Mouse (Mus musculus): ENCODE results near the gene Ccne1. TPM values are rescaled to one million over a fixed set of nuclear protein-coding genes. Genes with fewer than 3 reads are reported as not detected.

Gene Ccne1
- polyA plus RNA-seq, 1 experiment from 2014 or later, result 15.9 TPM

DNA sequence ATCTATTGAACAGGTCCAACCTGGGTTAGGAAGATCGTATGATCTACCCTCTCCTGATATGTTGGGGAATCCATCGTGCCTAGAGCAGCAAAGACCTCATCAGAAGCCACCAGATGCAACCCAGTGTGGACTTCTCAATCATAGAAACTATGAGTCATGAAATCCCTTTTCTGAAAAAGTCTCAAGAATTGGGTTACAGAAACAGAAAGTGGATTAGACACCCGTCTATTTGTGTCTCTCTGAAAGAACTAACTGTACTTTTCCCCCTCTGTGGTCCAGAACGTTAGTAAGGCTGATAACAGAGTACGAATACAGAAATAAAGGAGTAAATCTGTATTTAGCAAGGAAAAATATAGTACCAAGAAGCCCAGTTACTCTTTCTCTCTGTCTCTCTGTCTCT is 36.3 kb downstream of the Ccne1 start:
- 90% methylated on average over 5 of the region's 5 CpGs for WGBS
- Histone ChIP-seq H3K9me3 (no peaks in the 10 kb centered on the region), H3K4me1 (replicated peaks) (peaks cover 12% of the 10 kb centered on the region), H3K27me3 (peaks cover 9% of the 10 kb centered on the region), H3K9ac (no peak overlapping the region), H3K4me3 (no peak overlapping the region), H3K27ac (no peak overlapping the region), H3K4me2 (no peak overlapping the region), H3K36me3 (no peaks in the 10 kb centered on the region)
- ATAC-seq (ENCODE audit: low FRiP score), result no peak

DNA sequence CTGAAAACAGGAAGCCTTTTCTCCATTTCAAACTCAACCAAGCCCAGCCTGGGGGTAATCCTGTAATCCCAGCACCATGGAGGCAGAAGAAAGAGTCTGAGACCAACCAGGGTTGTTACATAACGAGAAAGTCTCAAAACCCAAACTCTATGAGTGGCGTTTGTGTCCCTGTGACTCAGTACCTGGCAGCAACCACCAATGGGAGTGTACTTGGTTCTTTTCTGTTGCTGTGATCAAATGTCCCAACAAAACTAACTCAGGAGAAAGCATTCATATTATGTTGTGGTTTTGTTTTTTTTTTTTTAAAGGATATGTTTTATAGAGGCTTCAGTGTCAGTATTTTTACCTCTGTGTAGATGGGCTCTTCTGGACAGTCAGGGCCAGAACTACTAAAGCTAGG is 36.7 kb downstream of the Ccne1 start:
- Histone ChIP-seq H3K36me3 (no peaks in the 10 kb centered on the region), H3K27ac (no peak overlapping the region), H3K9ac (no peak overlapping the region), H3K4me2 (no peak overlapping the region), H3K9me3 (no peaks in the 10 kb centered on the region), H3K4me3 (no peak overlapping the region), H3K4me1 (replicated peaks) (peaks cover 12% of the 10 kb centered on the region), H3K27me3 (peaks cover 8% of the 10 kb centered on the region; the same call in 1 of the 2 replicates)
- 46% methylated on average over 2 of the region's 2 CpGs for WGBS
- ATAC-seq (ENCODE audit: low FRiP score), result no peak

DNA sequence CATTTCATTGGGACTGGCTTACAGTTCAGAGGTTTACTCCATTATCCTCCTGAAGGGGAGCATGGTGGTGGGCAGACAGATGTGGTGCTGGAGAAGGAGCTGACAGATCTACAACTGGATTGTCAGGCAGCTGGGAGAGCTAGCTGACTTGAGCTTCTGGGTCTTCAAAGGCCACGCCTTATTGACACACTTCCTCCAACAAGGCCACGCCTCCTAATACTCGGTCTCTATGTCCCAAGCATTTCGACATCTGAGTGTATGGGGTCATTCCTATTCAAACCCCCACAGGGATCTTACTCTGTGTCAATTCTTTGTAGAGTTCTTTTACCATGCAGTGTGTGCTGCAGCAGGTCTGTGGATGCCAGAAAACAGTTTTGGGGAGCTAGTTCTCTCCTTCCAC is 42.9 kb downstream of the Ccne1 start:
- Histone ChIP-seq H3K36me3 (no peaks in the 10 kb centered on the region), H3K4me1 (replicated peaks) (peaks cover 9% of the 10 kb centered on the region), H3K4me2 (no peak overlapping the region), H3K9me3 (no peaks in the 10 kb centered on the region), H3K4me3 (no peak overlapping the region), H3K27ac (no peak overlapping the region), H3K27me3 (no peaks in the 10 kb centered on the region), H3K9ac (no peak overlapping the region)
- ATAC-seq (ENCODE audit: low FRiP score), result no peak
- WGBS, result 56% methylated on average over 4 of the region's 4 CpGs

- Histone ChIP-seq H3K36me3 (no peaks in the 10 kb centered on the region), H3K27ac (peak overlapping the region; percentile 74), H3K4me2 (peak overlapping the region; percentile 65), H3K9ac (peak overlapping the region; percentile 78), H3K27me3 (no peaks in the 10 kb centered on the region), H3K9me3 (no peaks in the 10 kb centered on the region), H3K4me3 (peak overlapping the region; percentile 60), H3K4me1 (replicated peaks) (peaks cover 11% of the 10 kb centered on the region)
- 2% methylated on average over 57 of the region's 57 CpGs for WGBS
- peak; percentile 90 for ATAC-seq (ENCODE audit: low FRiP score)
Measured at GRCm38 (mm10) chr7:38061060-38061970, 46.0 kb downstream of the Ccne1 start.

GRCm38 (mm10) chr7:38059636-38060330 is 47.6 kb downstream of the Ccne1 start:
- Histone ChIP-seq H3K9me3 (no peaks in the 10 kb centered on the region), H3K4me3 (no peak overlapping the region), H3K4me1 (replicated peaks) (peaks cover 11% of the 10 kb centered on the region), H3K36me3 (no peaks in the 10 kb centered on the region), H3K4me2 (no peak overlapping the region), H3K9ac (no peak overlapping the region), H3K27ac (no peak overlapping the region), H3K27me3 (no peaks in the 10 kb centered on the region)
- no peak for ATAC-seq (ENCODE audit: low FRiP score)
- 79% methylated on average over 8 of the region's 8 CpGs for WGBS

DNA sequence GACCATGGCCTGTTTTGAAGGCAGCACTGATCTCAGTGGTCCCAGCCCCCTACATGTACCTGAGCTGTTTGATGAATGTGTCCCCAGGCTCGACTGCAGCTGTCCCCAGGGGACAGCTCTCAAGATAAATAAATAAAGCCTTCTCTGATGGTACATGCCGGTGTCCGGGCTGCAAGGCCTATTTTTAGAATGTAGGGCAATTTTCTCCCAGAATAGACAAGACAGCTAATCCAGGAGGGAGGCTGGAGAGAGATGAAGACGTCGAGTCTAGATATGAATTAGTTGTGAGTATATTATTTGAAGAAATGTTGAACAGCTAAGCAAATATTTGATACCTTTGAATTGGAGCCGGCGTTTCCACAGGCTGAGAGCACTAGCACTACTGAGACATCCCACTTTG is 48.2 kb downstream of the Ccne1 start:
- Histone ChIP-seq H3K9ac (no peak overlapping the region), H3K27me3 (no peaks in the 10 kb centered on the region), H3K4me2 (no peak overlapping the region), H3K27ac (no peak overlapping the region), H3K4me1 (replicated peaks) (peaks cover 11% of the 10 kb centered on the region), H3K4me3 (no peak overlapping the region), H3K36me3 (no peaks in the 10 kb centered on the region), H3K9me3 (no peaks in the 10 kb centered on the region)
- ATAC-seq (ENCODE audit: low FRiP score), result no peak
- 66% methylated on average over 7 of the region's 7 CpGs for WGBS

- H3K4me2 ChIP-seq, result no peak overlapping the region
- H3K9me3 ChIP-seq, result no peaks in the 10 kb centered on the region
- no peak overlapping the region for H3K9ac ChIP-seq
- no peak overlapping the region for H3K27ac ChIP-seq
- WGBS, result 95% methylated on average over 2 of the region's 2 CpGs
- H3K27me3 ChIP-seq, result 0 out of 2 replicates have a peak, but pooled peaks cover 2% of the 10 kb centered on the region
- H3K4me1 ChIP-seq (replicated peaks), result peaks cover 7% of the 10 kb centered on the region; the same call in 1 of the 2 replicates
- no peaks in the 10 kb centered on the region for H3K36me3 ChIP-seq
- no peak for ATAC-seq (ENCODE audit: low FRiP score)
- H3K4me3 ChIP-seq, result no peak overlapping the region
Measured at GRCm38 (mm10) chr7:38055996-38056395, 51.3 kb downstream of the Ccne1 start.

GRCm38 (mm10) chr7:38054246-38054645 is 53.1 kb downstream of the Ccne1 start:
- H3K36me3 ChIP-seq, result no peaks in the 10 kb centered on the region
- 87% methylated on average over 9 of the region's 9 CpGs for whole genome bisulfite sequencing
- no peak overlapping the region for H3K27ac ChIP-seq
- H3K4me1 ChIP-seq (replicated peaks), result 0 out of 2 replicates have a peak, but pooled peaks cover under 1% of the 10 kb centered on the region
- no peak for ATAC-seq (ENCODE audit: low FRiP score)
- 0 out of 2 replicates have a peak, but pooled peaks cover 2% of the 10 kb centered on the region for H3K27me3 ChIP-seq
- no peak overlapping the region for H3K4me2 ChIP-seq
- no peak overlapping the region for H3K4me3 ChIP-seq
- H3K9ac ChIP-seq, result no peak overlapping the region
- no peaks in the 10 kb centered on the region for H3K9me3 ChIP-seq

Other genes with a start within 250 kb of the Ccne1 start
- 35.7 and 36.1 TPM in 2 replicates for gene Uri1, start 84.0 kb downstream of the Ccne1 start, polyA plus RNA-seq (2015; fragmentation: Nextera tagmentation; extraction: Ambion mirVana)
- 26.1 and 27.5 TPM in 2 replicates for gene 1600014C10Rik, start 75.7 kb upstream of the Ccne1 start, polyA plus RNA-seq (2015; fragmentation: Nextera tagmentation; extraction: Ambion mirVana)
- 0.53 and 0.77 TPM in 2 replicates for gene Plekhf1, start 120.5 kb upstream of the Ccne1 start, polyA plus RNA-seq (2015; fragmentation: Nextera tagmentation; extraction: Ambion mirVana)
- 76.6 and 79.2 TPM in 2 replicates for gene Pop4, start 163.9 kb upstream of the Ccne1 start, polyA plus RNA-seq (2015; fragmentation: Nextera tagmentation; extraction: Ambion mirVana)

Measured in hindbrain, embryonic 13.5 days (tissue).